Mouse (Mus musculus) cerebellum, adult 2 months (tissue): Measurements from ENCODE around the gene Nrg3. TPM values are rescaled to one million over a fixed set of nuclear protein-coding genes. Genes with fewer than 3 reads are reported as not detected.

Experiments used
- DNase-seq, 2 experiments: peaks; one replicate each; pipeline ENCODE4 v3.0.0; 2021
- H3K27ac ChIP-seq: fragments of 200-500 bp; 2 replicates; pipeline ENCODE4 v1.5.1; 2012; ENCODE audit warnings: low read length, control low read depth, inconsistent platforms; ENCODE audit not compliant: insufficient read depth
- H3K27me3 ChIP-seq: fragments of 200-500 bp; 2 replicates; pipeline ENCODE4 v1.6.1; 2012; ENCODE audit warnings: inconsistent platforms, mild to moderate bottlenecking, low read length, moderate library complexity; ENCODE audit not compliant: control insufficient read depth, insufficient read depth
- H3K4me1 ChIP-seq: fragments of 200-500 bp; 2 replicates; pipeline ENCODE4 v1.6.1; 2011; ENCODE audit warnings: low read length; ENCODE audit not compliant: control insufficient read depth, insufficient read depth
- H3K4me3 ChIP-seq: fragments of 200-500 bp; replicated peaks from 2 replicates; pipeline ENCODE3; 2011; ENCODE audit warnings: mild to moderate bottlenecking, low read depth, low read length, control low read depth; ENCODE audit not compliant: insufficient read depth
- CTCF ChIP-seq: fragments of 200-500 bp; IDR thresholded peaks from 2 replicates; pipeline ENCODE4 v1.5.1; 2011; ENCODE audit warnings: low read depth, mild to moderate bottlenecking, control low read depth, low read length, moderate library complexity, borderline replicate concordance; ENCODE audit not compliant: insufficient read depth
- POLR2A ChIP-seq: fragments of 200-500 bp; IDR thresholded peaks from 2 replicates; pipeline ENCODE4 v1.6.1; 2011; ENCODE audit warnings: low read length, control low read depth, borderline replicate concordance; ENCODE audit not compliant: insufficient read depth
- WGBS: fragments of 180-500 bp; shearing (Covaris S2); methylation state at CpG from one replicate; pipeline ENCODE4 v1.1.7; 2018; 5-methylcytosine and 5-hydroxymethylcytosine counted together
- polyA plus RNA-seq: library from polyadenylated mRNA; depleted of rRNA; stranded (reverse); fragments of >200 nt; gene quantifications from 2 replicates; pipeline ENCODE4 v1.2.3, GENCODE M21; 2012

Nrg3 gene
- polyA plus RNA-seq, 1 experiment: 14.6 TPM

- WGBS: 92% methylated on average over 3 of the region's 3 CpGs
- TF ChIP-seq CTCF: no peak
- TF ChIP-seq POLR2A: no peak
- no peak for DNase-seq
- Histone ChIP-seq H3K27ac (no peak overlapping the region), H3K27me3 (no peaks in the 10 kb centered on the region), H3K4me1 (no peaks in the 10 kb centered on the region), H3K4me3 (no peak overlapping the region)
Observed at GRCm38 (mm10) chr14:38566182-38566581, 906.7 kb downstream of the Nrg3 start.

GRCm38 (mm10) chr14:38554636-38555035 is 918.3 kb downstream of the Nrg3 start:
- Histone ChIP-seq H3K4me1 (no peaks in the 10 kb centered on the region), H3K27ac (no peak overlapping the region), H3K27me3 (no peaks in the 10 kb centered on the region), H3K4me3 (no peak overlapping the region)
- 52% methylated on average over 1 of the region's 1 CpGs for WGBS
- no peak for DNase-seq
- TF ChIP-seq POLR2A: no peak

GRCm38 (mm10) chr14:38547257-38547656 is 925.6 kb downstream of the Nrg3 start:
- Histone ChIP-seq H3K4me3 (no peak overlapping the region), H3K27me3 (no peaks in the 10 kb centered on the region), H3K27ac (no peak overlapping the region), H3K4me1 (no peaks in the 10 kb centered on the region)
- no peak for DNase-seq
- TF ChIP-seq CTCF: no peak
- TF ChIP-seq POLR2A: no peak
- 67% methylated on average over 2 of the region's 2 CpGs for WGBS

GRCm38 (mm10) chr14:38535181-38535580 is 937.7 kb downstream of the Nrg3 start:
- TF ChIP-seq CTCF (no peak), POLR2A (no peak)
- 94% methylated on average over 1 of the region's 1 CpGs for WGBS
- no peak overlapping the region for H3K4me3 ChIP-seq
- H3K27me3 ChIP-seq: no peaks in the 10 kb centered on the region
- no peak overlapping the region for H3K27ac ChIP-seq
- no peak for DNase-seq
- no peaks in the 10 kb centered on the region for H3K4me1 ChIP-seq

GRCm38 (mm10) chr14:38533495-38533894 is 939.4 kb downstream of the Nrg3 start:
- TF ChIP-seq POLR2A (no peak), CTCF (no peak)

GRCm38 (mm10) chr14:38516232-38516631 is 956.7 kb downstream of the Nrg3 start:
- no peak for DNase-seq
- no peak overlapping the region for H3K27ac ChIP-seq
- H3K4me3 ChIP-seq: no peak overlapping the region
- TF ChIP-seq POLR2A (no peak), CTCF (no peak)
- WGBS: 72% methylated on average over 5 of the region's 5 CpGs
- H3K27me3 ChIP-seq: no peaks in the 10 kb centered on the region
- no peaks in the 10 kb centered on the region for H3K4me1 ChIP-seq

More at GRCm38 (mm10) chr14:38533495-38533894, 939.4 kb downstream of the Nrg3 start:
- no peak overlapping the region for H3K4me3 ChIP-seq
- no peak for DNase-seq
- H3K27me3 ChIP-seq: no peaks in the 10 kb centered on the region
- no peak overlapping the region for H3K27ac ChIP-seq
- no peaks in the 10 kb centered on the region for H3K4me1 ChIP-seq

GRCm38 (mm10) chr14:38509016-38509415 is 963.9 kb downstream of the Nrg3 start:
- 94% methylated on average over 2 of the region's 2 CpGs for WGBS
- H3K4me1 ChIP-seq: no peaks in the 10 kb centered on the region
- H3K27me3 ChIP-seq: no peaks in the 10 kb centered on the region
- no peak overlapping the region for H3K4me3 ChIP-seq
- H3K27ac ChIP-seq: no peak overlapping the region
- DNase-seq: no peak
- TF ChIP-seq POLR2A (no peak), CTCF (no peak)

GRCm38 (mm10) chr14:38494970-38495369 is 977.9 kb downstream of the Nrg3 start:
- H3K4me1 ChIP-seq: no peaks in the 10 kb centered on the region
- no peaks in the 10 kb centered on the region for H3K27me3 ChIP-seq
- no peak overlapping the region for H3K27ac ChIP-seq
- H3K4me3 ChIP-seq: no peak overlapping the region
- no peak for DNase-seq
- no peak for TF ChIP-seq CTCF
- no peak for TF ChIP-seq POLR2A
- WGBS: 74% methylated on average over 1 of the region's 1 CpGs
